Mouse (Mus musculus) heart, embryonic 13.5 days (tissue): ENCODE data around the gene Atg9a. TPM values are rescaled to one million over a fixed set of nuclear protein-coding genes. Genes with fewer than 3 reads are reported as not detected.
"Not testable (repeated sequence)": the region's sequence is repeated elsewhere in the genome, so short reads cannot be mapped to it uniquely, and the experiment has no call there.

ENCODE experiments used
- ATAC-seq: fragments of 200-750 bp; cut with Nextera tagmentation; 2 replicates; pipeline ENCODE4 v1.8.0; 2017; ENCODE audit warnings: moderate TSS enrichment; ENCODE audit not compliant: insufficient number of reproducible peaks, low FRiP score, low TSS enrichment; ENCODE audit errors: extremely low read depth
- H3K27ac ChIP-seq: fragments of 300-500 bp; sonication (generic); replicated peaks from 2 replicates; pipeline ENCODE4 v1.5.1; 2015; ENCODE audit warnings: moderate library complexity, mild to moderate bottlenecking, inconsistent platforms
- H3K27me3 ChIP-seq: fragments of 300-500 bp; sonication (generic); replicated peaks from 2 replicates; pipeline ENCODE4 v1.6.1; 2015; ENCODE audit warnings: mild to moderate bottlenecking, inconsistent platforms
- H3K36me3 ChIP-seq: fragments of 300-500 bp; sonication (generic); 2 replicates; pipeline ENCODE4 v1.6.1; 2015; ENCODE audit warnings: mild to moderate bottlenecking, inconsistent platforms
- H3K4me1 ChIP-seq: fragments of 300-500 bp; sonication (generic); 2 replicates; pipeline ENCODE4 v1.6.1; 2015; ENCODE audit warnings: inconsistent platforms
- H3K4me2 ChIP-seq: fragments of 300-500 bp; sonication (generic); 2 replicates; pipeline ENCODE4 v1.6.1; 2015; ENCODE audit warnings: inconsistent platforms, mild to moderate bottlenecking, moderate library complexity
- H3K4me3 ChIP-seq: fragments of 300-500 bp; sonication (generic); 2 replicates; pipeline ENCODE4 v1.5.1; 2015; ENCODE audit warnings: moderate library complexity, mild to moderate bottlenecking, inconsistent platforms
- H3K9ac ChIP-seq: fragments of 300-500 bp; sonication (generic); 2 replicates; pipeline ENCODE4 v1.6.1; 2015; ENCODE audit warnings: inconsistent platforms, mild to moderate bottlenecking, moderate library complexity
- H3K9me3 ChIP-seq: fragments of 300-500 bp; sonication (generic); 2 replicates; pipeline ENCODE4 v1.6.1; 2016; ENCODE audit warnings: inconsistent platforms
- WGBS: fragments of 180-500 bp; shearing (Covaris S2); methylation state at CpG from one replicate; pipeline ENCODE4 v1.1.7; 2015; ENCODE audit warnings: mixed read lengths; 5-methylcytosine and 5-hydroxymethylcytosine counted together
- polyA plus RNA-seq: library from polyadenylated mRNA; unstranded; fragments of >200 nt; fragmentation: Nextera tagmentation; extraction: Ambion mirVana; gene quantifications from 2 replicates; pipeline ENCODE4 v1.2.1, GENCODE M21; 2015

Gene Atg9a
- 28.7 and 30.4 TPM in 2 replicates for polyA plus RNA-seq

GRCm38 (mm10) chr1:75191622-75192402, at the start of gene Atg9a, which contains the start of gene Ankzf1:
TSS of gene Atg9a (minus strand) at chr1:75192196.
TSS of gene Ankzf1 (plus strand) at chr1:75192151.
- under 1% methylated on average over 55 of the region's 56 CpGs for WGBS
- peaks cover 27% of the 10 kb centered on the region for H3K4me1 ChIP-seq
- peaks cover 52% of the 10 kb centered on the region for H3K36me3 ChIP-seq
- peak within 1 kb of the TSS; percentile 94 for H3K9ac ChIP-seq
- H3K4me2 ChIP-seq = peak within 1 kb of the TSS; percentile 94
- no peaks in the 10 kb centered on the region for H3K9me3 ChIP-seq
- H3K27ac ChIP-seq = peak within 1 kb of the TSS; percentile 96
- H3K4me3 ChIP-seq = peak within 1 kb of the TSS; percentile 70
- peak; percentile 98 for ATAC-seq
- no peaks in the 10 kb centered on the region for H3K27me3 ChIP-seq

- Histone ChIP-seq H3K4me3 (no peak overlapping the region), H3K27me3 (no peaks in the 10 kb centered on the region), H3K36me3 (peaks cover 50% of the 10 kb centered on the region), H3K4me1 (peaks cover 29% of the 10 kb centered on the region), H3K9me3 (no peaks in the 10 kb centered on the region), H3K27ac (no peak overlapping the region), H3K9ac (no peak overlapping the region), H3K4me2 (no peak overlapping the region)
- WGBS = 66% methylated on average over 10 of the region's 10 CpGs
- ATAC-seq = no peak
These were observed 47.6 kb upstream of the Atg9a start for GRCm38 (mm10) chr1:75239591-75239990.

GRCm38 (mm10) chr1:75236117-75237050, 44.4 kb upstream of the Atg9a start, which contains the start of gene Dnajb2:
TSS of gene Dnajb2 (plus strand) at chr1:75236406.
- Histone ChIP-seq H3K9ac (peak within 1 kb of the TSS; percentile 93), H3K4me3 (peak within 1 kb of the TSS; percentile 83), H3K4me1 (peaks cover 35% of the 10 kb centered on the region), H3K27me3 (no peaks in the 10 kb centered on the region; the same call in 1 of the 2 replicates), H3K4me2 (peak within 1 kb of the TSS; percentile 95), H3K9me3 (no peaks in the 10 kb centered on the region), H3K36me3 (peaks cover 21% of the 10 kb centered on the region), H3K27ac (peak within 1 kb of the TSS; percentile 94)
- under 1% methylated on average over 64 of the region's 64 CpGs for WGBS
- peak; percentile 87 for ATAC-seq

GRCm38 (mm10) chr1:75234606-75235005, 42.6 kb upstream of the Atg9a start:
- Histone ChIP-seq H3K27me3 (no peaks in the 10 kb centered on the region; the same call in 1 of the 2 replicates), H3K9me3 (no peaks in the 10 kb centered on the region), H3K9ac (no peak overlapping the region), H3K4me3 (no peak overlapping the region), H3K36me3 (peaks cover 4% of the 10 kb centered on the region), H3K4me2 (peak overlapping the region; percentile 37), H3K27ac (peak overlapping the region; percentile 94; the same call in 1 of the 2 replicates), H3K4me1 (peaks cover 35% of the 10 kb centered on the region)
- ATAC-seq = no peak
- WGBS = under 1% methylated on average over 8 of the region's 8 CpGs

- not testable (repeated sequence) for ATAC-seq, H3K9ac ChIP-seq, H3K9me3 ChIP-seq, H3K4me3 ChIP-seq, H3K36me3 ChIP-seq, H3K4me2 ChIP-seq, H3K27ac ChIP-seq, H3K27me3 ChIP-seq
- H3K4me1 ChIP-seq = peaks cover 36% of the 10 kb centered on the region
- 61% methylated on average over 4 of the region's 4 CpGs for WGBS
These were observed 40.5 kb upstream of the Atg9a start for GRCm38 (mm10) chr1:75232489-75232888.

GRCm38 (mm10) chr1:75231664-75232152, 39.7 kb upstream of the Atg9a start, which contains the start of gene A630095N17Rik:
TSS of gene A630095N17Rik (minus strand) at chr1:75232102.
- 66% methylated on average over 5 of the region's 5 CpGs for WGBS
- ATAC-seq = no peak
- H3K4me1 ChIP-seq = peaks cover 36% of the 10 kb centered on the region
- H3K4me3 ChIP-seq = no peak within 1 kb of the TSS
- no peak within 1 kb of the TSS for H3K27ac ChIP-seq
- no peak within 1 kb of the TSS for H3K4me2 ChIP-seq
- no peak within 1 kb of the TSS for H3K9ac ChIP-seq
- no peaks in the 10 kb centered on the region for H3K36me3 ChIP-seq
- H3K9me3 ChIP-seq = no peaks in the 10 kb centered on the region
- no peaks in the 10 kb centered on the region; the same call in 1 of the 2 replicates for H3K27me3 ChIP-seq

- Histone ChIP-seq H3K27ac (no peak overlapping the region), H3K9ac (no peak overlapping the region), H3K4me1 (peaks cover 40% of the 10 kb centered on the region), H3K36me3 (no peaks in the 10 kb centered on the region), H3K9me3 (no peaks in the 10 kb centered on the region), H3K4me2 (no peak overlapping the region), H3K27me3 (no peaks in the 10 kb centered on the region; the same call in 1 of the 2 replicates), H3K4me3 (no peak overlapping the region)
- whole genome bisulfite sequencing = 73% methylated on average over 4 of the region's 4 CpGs
- ATAC-seq = no peak
These were observed 39.2 kb upstream of the Atg9a start for GRCm38 (mm10) chr1:75231224-75231623.

GRCm38 (mm10) chr1:75230335-75230994, 38.5 kb upstream of the Atg9a start:
- WGBS = 64% methylated on average over 7 of the region's 7 CpGs
- no peaks in the 10 kb centered on the region for H3K9me3 ChIP-seq
- no peak overlapping the region for H3K4me3 ChIP-seq
- no peak for ATAC-seq
- H3K4me2 ChIP-seq = no peak overlapping the region
- H3K27me3 ChIP-seq = no peaks in the 10 kb centered on the region; the same call in 1 of the 2 replicates
- no peaks in the 10 kb centered on the region for H3K36me3 ChIP-seq
- H3K9ac ChIP-seq = no peak overlapping the region
- H3K27ac ChIP-seq = no peak overlapping the region
- H3K4me1 ChIP-seq = peaks cover 40% of the 10 kb centered on the region

GRCm38 (mm10) chr1:75229158-75229557, 37.2 kb upstream of the Atg9a start:
- Histone ChIP-seq H3K27ac (no peak overlapping the region), H3K9me3 (no peaks in the 10 kb centered on the region), H3K4me1 (peaks cover 32% of the 10 kb centered on the region), H3K36me3 (no peaks in the 10 kb centered on the region), H3K4me3 (no peak overlapping the region), H3K9ac (no peak overlapping the region), H3K27me3 (peaks cover 3% of the 10 kb centered on the region), H3K4me2 (no peak overlapping the region)
- no peak for ATAC-seq
- WGBS = 52% methylated on average over 4 of the region's 4 CpGs

- Histone ChIP-seq H3K9me3 (no peaks in the 10 kb centered on the region), H3K9ac (no peak overlapping the region), H3K4me2 (no peak overlapping the region), H3K27me3 (peaks cover 4% of the 10 kb centered on the region), H3K4me3 (no peak overlapping the region), H3K4me1 (peaks cover 30% of the 10 kb centered on the region), H3K27ac (no peak overlapping the region), H3K36me3 (no peaks in the 10 kb centered on the region)
- 48% methylated on average over 1 of the region's 1 CpGs for WGBS
- ATAC-seq = no peak
These were observed 35.7 kb upstream of the Atg9a start for GRCm38 (mm10) chr1:75227653-75228052.
